Mouse (Mus musculus) neural tube, embryonic 14.5 days (tissue): ENCODE measurements at regions not wholly inside any gene's neighbourhood (a gene's known extent, or its start where the extent isn't known, plus 50 kb on each side); places are given as distances from the start of the nearest gene placed in this dataset.
A peak's percentile ranks its signal among the peaks of the same experiment; 100 is the strongest.

Source experiments
- ATAC-seq: fragments of 200-750 bp; cut with Nextera tagmentation; 2 replicates; pipeline ENCODE4 v1.8.0; 2017; ENCODE audit warnings: low read depth, mild to moderate bottlenecking, moderate TSS enrichment, moderate library complexity
- H3K27ac ChIP-seq: fragments of 300-500 bp; sonication (generic); 2 replicates; pipeline ENCODE4 v1.5.1; 2014; ENCODE audit warnings: low read depth, mild to moderate bottlenecking, control low read depth, low read length, moderate library complexity, mixed read lengths
- H3K27me3 ChIP-seq: fragments of 300-500 bp; sonication (generic); 2 replicates; pipeline ENCODE4 v1.6.1; 2014; ENCODE audit warnings: low read length; ENCODE audit not compliant: control insufficient read depth, insufficient read depth
- H3K36me3 ChIP-seq: fragments of 300-500 bp; sonication (generic); 2 replicates; pipeline ENCODE4 v1.6.1; 2014; ENCODE audit warnings: low read length, mixed read lengths; ENCODE audit not compliant: control insufficient read depth, insufficient read depth
- H3K4me1 ChIP-seq: fragments of 300-500 bp; sonication (generic); 2 replicates; pipeline ENCODE4 v1.6.1; 2014; ENCODE audit warnings: low read length; ENCODE audit not compliant: control insufficient read depth, insufficient read depth
- H3K4me2 ChIP-seq: fragments of 300-500 bp; sonication (generic); 2 replicates; pipeline ENCODE4 v1.6.1; 2014; ENCODE audit warnings: mild to moderate bottlenecking, low read depth, low read length, control low read depth
- H3K4me3 ChIP-seq: fragments of 300-500 bp; sonication (generic); 2 replicates; pipeline ENCODE4 v1.5.1; 2014; ENCODE audit warnings: low read depth, low read length, control low read depth, mixed read lengths
- H3K9ac ChIP-seq: fragments of 300-500 bp; sonication (generic); replicated peaks from 2 replicates; pipeline ENCODE4 v1.6.1; 2014; ENCODE audit warnings: low read depth, mild to moderate bottlenecking, control low read depth, low read length, mixed read lengths
- H3K9me3 ChIP-seq: fragments of 300-500 bp; sonication (generic); 2 replicates; pipeline ENCODE4 v1.6.1; 2016; ENCODE audit warnings: low read length; ENCODE audit not compliant: control insufficient read depth
- WGBS: fragments of 180-500 bp; shearing (Covaris S2); extraction: QIAGEN DNeasy Blood & Tissue Kit; methylation state at CpG from one replicate; pipeline ENCODE4 v1.1.7; 2014; 5-methylcytosine and 5-hydroxymethylcytosine counted together

GRCm38 (mm10) chr8:78018430-78019180 lies 194.5 kb upstream of the Ttc29 start:
- Histone ChIP-seq H3K9ac (no peak overlapping the region), H3K4me1 (no peaks in the 10 kb centered on the region), H3K27me3 (no peaks in the 10 kb centered on the region), H3K4me2 (no peak overlapping the region), H3K4me3 (no peak overlapping the region), H3K36me3 (no peaks in the 10 kb centered on the region), H3K27ac (no peak overlapping the region), H3K9me3 (no peaks in the 10 kb centered on the region)
- 45% methylated on average over 4 of the region's 4 CpGs for WGBS
- ATAC-seq, result peak; percentile 38; the same call in 1 of the 2 replicates

- WGBS, result 78% methylated on average over 2 of the region's 2 CpGs
- no peak overlapping the region for H3K9ac ChIP-seq
- no peaks in the 10 kb centered on the region for H3K36me3 ChIP-seq
- no peak overlapping the region for H3K4me3 ChIP-seq
- H3K9me3 ChIP-seq, result no peaks in the 10 kb centered on the region
- no peaks in the 10 kb centered on the region for H3K27me3 ChIP-seq
- no peak for ATAC-seq
- no peaks in the 10 kb centered on the region for H3K4me1 ChIP-seq
- H3K4me2 ChIP-seq, result no peak overlapping the region
- no peak overlapping the region for H3K27ac ChIP-seq
Observed at GRCm38 (mm10) chr8:78021473-78021872, 191.6 kb upstream of the Ttc29 start.

DNA sequence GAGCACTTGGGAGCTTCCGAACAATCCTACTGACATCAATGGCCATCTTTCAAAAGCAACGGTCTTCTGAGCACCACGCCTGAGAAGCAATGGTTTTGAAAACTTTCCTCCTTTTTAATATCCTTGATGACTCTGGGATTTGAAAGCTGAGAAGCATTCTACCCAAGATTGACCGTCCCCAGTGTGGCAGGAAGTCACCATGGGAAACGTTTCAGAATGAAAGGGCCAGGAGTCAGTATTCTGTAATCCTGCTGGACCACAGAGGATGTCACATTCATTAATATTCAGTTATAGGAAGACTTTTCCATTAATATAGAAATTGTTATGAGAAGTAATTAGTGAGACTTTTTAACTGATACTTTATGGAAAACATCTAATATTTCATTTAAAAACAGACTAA lies 190.1 kb upstream of the Ttc29 start:
- Histone ChIP-seq H3K9ac (no peak overlapping the region), H3K27me3 (no peaks in the 10 kb centered on the region), H3K4me1 (no peaks in the 10 kb centered on the region), H3K4me3 (no peak overlapping the region), H3K27ac (no peak overlapping the region), H3K9me3 (no peaks in the 10 kb centered on the region), H3K36me3 (no peaks in the 10 kb centered on the region), H3K4me2 (no peak overlapping the region)
- 60% methylated on average over 5 of the region's 5 CpGs for WGBS
- ATAC-seq, result no peak

- Histone ChIP-seq H3K9ac (no peak overlapping the region), H3K4me1 (no peaks in the 10 kb centered on the region), H3K36me3 (no peaks in the 10 kb centered on the region), H3K4me2 (no peak overlapping the region), H3K9me3 (no peaks in the 10 kb centered on the region), H3K27me3 (no peaks in the 10 kb centered on the region), H3K4me3 (no peak overlapping the region), H3K27ac (no peak overlapping the region)
- WGBS, result 13% methylated on average over 7 of the region's 7 CpGs
- peak; percentile 69; the same call in 1 of the 2 replicates for ATAC-seq
Observed at GRCm38 (mm10) chr8:78023467-78023866, 189.6 kb upstream of the Ttc29 start.

GRCm38 (mm10) chr8:78023936-78024335 lies 189.2 kb upstream of the Ttc29 start:
- WGBS, result 67% methylated on average over 4 of the region's 4 CpGs
- H3K9me3 ChIP-seq, result no peaks in the 10 kb centered on the region
- no peak overlapping the region for H3K27ac ChIP-seq
- H3K4me1 ChIP-seq, result no peaks in the 10 kb centered on the region
- no peak overlapping the region for H3K4me3 ChIP-seq
- H3K27me3 ChIP-seq, result no peaks in the 10 kb centered on the region
- H3K36me3 ChIP-seq, result no peaks in the 10 kb centered on the region
- no peak overlapping the region for H3K4me2 ChIP-seq
- no peak for ATAC-seq
- H3K9ac ChIP-seq, result no peak overlapping the region

DNA sequence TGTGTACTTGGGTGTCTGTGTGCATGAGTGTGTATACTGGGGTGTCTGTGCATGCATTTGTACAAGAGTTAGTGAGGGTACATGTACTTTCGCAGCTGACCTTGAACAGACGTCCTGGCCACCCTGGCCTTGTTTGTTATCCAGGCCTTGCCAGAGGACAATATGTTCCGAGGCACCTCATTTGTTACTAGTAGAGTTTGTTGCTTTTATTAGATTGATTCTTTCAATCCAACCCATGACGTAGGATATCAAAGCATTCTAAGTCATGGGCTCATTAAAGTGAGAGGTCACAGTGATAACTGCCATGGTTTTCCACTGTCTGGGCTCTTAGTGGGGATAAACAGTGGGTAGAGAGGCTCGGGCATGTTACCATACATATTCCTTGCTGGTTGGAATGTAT lies 188.1 kb upstream of the Ttc29 start:
- H3K9me3 ChIP-seq, result no peaks in the 10 kb centered on the region
- no peak for ATAC-seq
- H3K27me3 ChIP-seq, result no peaks in the 10 kb centered on the region
- H3K4me3 ChIP-seq, result no peak overlapping the region
- 90% methylated on average over 5 of the region's 5 CpGs for WGBS
- H3K9ac ChIP-seq, result no peak overlapping the region
- no peaks in the 10 kb centered on the region for H3K4me1 ChIP-seq
- H3K36me3 ChIP-seq, result no peaks in the 10 kb centered on the region
- H3K4me2 ChIP-seq, result no peak overlapping the region
- no peak overlapping the region for H3K27ac ChIP-seq

- H3K27ac ChIP-seq, result no peak overlapping the region
- no peak overlapping the region for H3K4me3 ChIP-seq
- no peak overlapping the region for H3K4me2 ChIP-seq
- H3K27me3 ChIP-seq, result no peaks in the 10 kb centered on the region
- no peaks in the 10 kb centered on the region for H3K4me1 ChIP-seq
- WGBS, result 90% methylated on average over 2 of the region's 2 CpGs
- H3K9me3 ChIP-seq, result no peaks in the 10 kb centered on the region
- no peak for ATAC-seq
- no peak overlapping the region for H3K9ac ChIP-seq
- H3K36me3 ChIP-seq, result no peaks in the 10 kb centered on the region
Observed at GRCm38 (mm10) chr8:78027371-78027770, 185.7 kb upstream of the Ttc29 start.

- Histone ChIP-seq H3K4me3 (no peak overlapping the region), H3K27ac (no peak overlapping the region), H3K9me3 (no peaks in the 10 kb centered on the region), H3K4me2 (no peak overlapping the region), H3K27me3 (no peaks in the 10 kb centered on the region), H3K36me3 (no peaks in the 10 kb centered on the region), H3K4me1 (no peaks in the 10 kb centered on the region), H3K9ac (no peak overlapping the region)
- 76% methylated on average over 1 of the region's 1 CpGs for WGBS
- ATAC-seq, result no peak
Observed at GRCm38 (mm10) chr8:78028928-78029327, 184.2 kb upstream of the Ttc29 start.

- no peak overlapping the region for H3K4me2 ChIP-seq
- H3K4me3 ChIP-seq, result no peak overlapping the region
- no peak overlapping the region for H3K27ac ChIP-seq
- H3K4me1 ChIP-seq, result no peaks in the 10 kb centered on the region
- WGBS, result 68% methylated on average over 4 of the region's 4 CpGs
- no peak for ATAC-seq
- no peak overlapping the region for H3K9ac ChIP-seq
- no peaks in the 10 kb centered on the region for H3K9me3 ChIP-seq
- no peaks in the 10 kb centered on the region for H3K36me3 ChIP-seq
- no peaks in the 10 kb centered on the region for H3K27me3 ChIP-seq
Observed at GRCm38 (mm10) chr8:78031811-78032210, 181.3 kb upstream of the Ttc29 start.
